Mouse (Mus musculus): ENCODE data around the gene Plekho2.

Gene Plekho2

GRCm38 (mm10) chr9:65579781-65580371 is at the start of gene Plekho2:
Plekho2 (minus strand) TSS chr9:65580040.
- peak; percentile 70 to 76 for DNase-seq (ENCODE audit: low spot score in 2 of 2)

- peak in 1 of 2 experiments; percentile 2 for DNase-seq (ENCODE audit: low spot score in 2 of 2)
Observed at GRCm38 (mm10) chr9:65629025-65629766, 49.4 kb upstream of the Plekho2 start, which contains the start of gene Rbpms2. Rbpms2 (plus strand) TSS chr9:65629648.

DNA sequence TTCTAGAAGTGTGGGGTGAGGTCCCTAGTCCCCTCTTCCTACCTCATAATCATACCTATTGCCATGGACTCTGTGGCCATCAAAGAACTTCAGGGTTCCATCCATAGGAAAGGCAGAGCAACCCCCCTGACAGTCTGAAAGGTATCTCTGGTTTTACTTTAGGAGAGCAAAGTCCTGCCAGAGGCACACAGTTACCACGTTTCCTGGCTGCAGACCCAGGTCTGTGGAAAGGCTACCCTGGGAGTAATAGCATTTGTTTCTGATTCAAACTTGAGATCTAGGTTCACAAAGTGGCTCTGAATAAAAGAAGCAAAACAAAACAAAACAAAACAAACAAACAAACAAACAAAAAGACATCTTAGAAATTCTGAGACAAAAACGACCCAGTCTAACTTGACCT is 44.4 kb upstream of the Plekho2 start:
- no peak for DNase-seq (ENCODE audit: low spot score in 2 of 2)

- no peak for DNase-seq (ENCODE audit: low spot score in 2 of 2)
Observed at GRCm38 (mm10) chr9:65622826-65623225, 43.0 kb upstream of the Plekho2 start.

- no peak for DNase-seq (ENCODE audit: low spot score in 2 of 2)
Observed at GRCm38 (mm10) chr9:65621666-65622065, 41.8 kb upstream of the Plekho2 start.

DNA sequence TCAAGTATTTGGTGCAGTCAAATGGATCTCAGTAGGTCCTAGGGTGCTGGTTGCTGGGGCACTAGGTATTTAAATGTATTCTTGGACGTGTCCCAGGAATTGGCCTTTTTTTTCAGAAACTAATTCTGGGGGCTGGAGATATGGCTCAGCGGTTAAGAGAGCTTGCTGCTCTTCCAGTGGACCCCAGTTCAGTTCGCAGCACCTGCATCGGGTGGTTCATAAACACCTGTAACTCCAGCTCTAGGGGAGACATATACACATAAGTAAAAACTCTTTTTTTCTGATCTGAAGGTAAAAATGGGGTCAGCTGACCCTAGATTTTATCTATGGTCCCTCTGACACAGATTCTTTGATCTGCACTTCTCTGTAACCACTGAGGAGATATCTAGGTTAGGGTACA is 41.4 kb upstream of the Plekho2 start:
- DNase-seq (ENCODE audit: low spot score in 2 of 2) = no peak

GRCm38 (mm10) chr9:65619311-65619710 is 39.5 kb upstream of the Plekho2 start:
- DNase-seq (ENCODE audit: low spot score in 2 of 2) = no peak

- DNase-seq (ENCODE audit: low spot score in 2 of 2) = no peak
Observed at GRCm38 (mm10) chr9:65613098-65613497, 33.3 kb upstream of the Plekho2 start.

DNA sequence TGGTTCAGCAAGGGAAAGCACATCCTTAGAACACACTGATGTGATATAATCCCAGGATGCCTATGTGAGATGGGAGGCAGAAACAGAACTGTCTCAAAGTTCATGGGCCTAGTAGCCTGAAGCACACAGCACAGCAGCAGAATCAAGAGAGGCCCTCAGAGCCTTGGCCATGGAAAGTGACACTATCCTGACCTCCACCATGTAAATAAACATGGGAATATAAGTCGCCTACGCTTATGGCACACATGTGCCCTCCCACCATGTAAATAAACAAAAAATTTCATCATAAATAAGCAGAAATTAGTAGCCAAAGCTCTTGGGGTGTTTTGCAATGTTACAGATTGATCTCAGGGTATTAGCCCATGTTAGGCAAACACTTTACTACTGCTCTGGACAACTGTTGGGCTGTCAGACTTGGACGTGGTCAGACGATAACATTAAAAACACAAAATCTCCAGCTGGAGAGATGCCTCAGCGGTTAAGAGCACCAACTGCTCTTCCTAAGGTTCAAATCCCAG is 32.2 kb upstream of the Plekho2 start:
- no peak for DNase-seq (ENCODE audit: low spot score in 2 of 2)

DNA sequence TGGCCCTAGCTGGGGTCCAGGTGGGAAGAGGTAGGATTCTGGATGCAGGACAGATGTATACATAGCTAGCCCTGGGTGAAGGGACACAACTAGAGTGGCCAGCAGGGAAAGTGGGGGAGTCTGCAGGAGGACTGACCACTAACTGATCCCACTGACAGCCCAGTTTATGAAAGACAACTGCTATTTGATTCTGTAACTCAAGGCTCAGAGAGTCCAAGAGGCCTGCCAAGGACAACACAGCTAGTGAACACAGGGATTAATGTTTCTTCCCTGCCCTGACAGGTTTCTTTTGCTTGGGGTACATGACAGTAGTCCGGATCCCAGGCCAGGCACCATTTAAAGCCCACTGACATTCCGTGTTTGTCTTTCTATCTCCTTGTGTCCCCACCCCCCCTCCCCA is 27.3 kb upstream of the Plekho2 start:
- no peak for DNase-seq (ENCODE audit: low spot score in 2 of 2)

GRCm38 (mm10) chr9:65606321-65607109 is 26.7 kb upstream of the Plekho2 start:
- DNase-seq (ENCODE audit: low spot score in 2 of 2) = no peak

- peak; percentile 47 to 63 for DNase-seq (ENCODE audit: low spot score in 2 of 2)
Observed at GRCm38 (mm10) chr9:65605471-65606136, 25.8 kb upstream of the Plekho2 start.

- no peak for DNase-seq (ENCODE audit: low spot score in 2 of 2)
Observed at GRCm38 (mm10) chr9:65603401-65604102, 23.7 kb upstream of the Plekho2 start.

- no peak for DNase-seq (ENCODE audit: low spot score in 2 of 2)
Observed at GRCm38 (mm10) chr9:65600951-65601350, 21.1 kb upstream of the Plekho2 start.

GRCm38 (mm10) chr9:65598765-65599249 is 19.0 kb upstream of the Plekho2 start:
- peak; percentile 47 to 57 for DNase-seq (ENCODE audit: low spot score in 2 of 2)

- DNase-seq (ENCODE audit: low spot score in 2 of 2) = no peak
Observed at GRCm38 (mm10) chr9:65593596-65593995, 13.8 kb upstream of the Plekho2 start.

GRCm38 (mm10) chr9:65592721-65593120 is 12.9 kb upstream of the Plekho2 start:
- no peak for DNase-seq (ENCODE audit: low spot score in 2 of 2)

- no peak for DNase-seq (ENCODE audit: low spot score in 2 of 2)
Observed at GRCm38 (mm10) chr9:65589091-65589490, 9.3 kb upstream of the Plekho2 start.

GRCm38 (mm10) chr9:65587573-65588358 is 7.9 kb upstream of the Plekho2 start:
- DNase-seq (ENCODE audit: low spot score in 2 of 2) = peak; percentile 35 to 39

DNA sequence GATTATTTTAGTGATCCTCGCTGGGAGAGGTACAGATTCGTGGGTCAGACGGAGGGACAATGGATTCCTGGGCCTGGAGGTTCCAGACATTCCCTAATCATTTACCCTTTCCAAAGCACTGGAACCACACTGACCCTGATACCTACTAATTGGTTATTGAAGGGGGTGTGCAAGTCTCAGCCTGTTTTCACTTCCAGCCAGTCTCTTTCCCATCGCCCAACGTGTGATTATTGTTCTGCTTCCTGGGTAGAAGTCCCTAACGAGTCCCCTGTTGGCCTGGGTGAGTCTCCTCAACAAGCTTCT is 7.4 kb upstream of the Plekho2 start:
- no peak for DNase-seq (ENCODE audit: low spot score in 2 of 2)
